Mouse (Mus musculus): ENCODE measurements around the gene Hbb-bt. TPM values are rescaled to one million over a fixed set of nuclear protein-coding genes. Genes with fewer than 3 reads are reported as not detected.
"Not testable (repeated sequence)": the region's sequence is repeated elsewhere in the genome, so short reads cannot be mapped to it uniquely, and the experiment has no call there.

The Hbb-bt gene
- polyA plus RNA-seq, 1 experiment from 2014 or later: 1,494 TPM

GRCm38 (mm10) chr7:103825536-103826254, 11.9 kb upstream of the Hbb-bt start:
- H3K4me2 ChIP-seq: no peak overlapping the region
- no peak overlapping the region for H3K27ac ChIP-seq (replicated peaks)
- WGBS: 94% methylated on average over 3 of the region's 3 CpGs
- no peaks in the 10 kb centered on the region for H3K4me1 ChIP-seq (replicated peaks)
- no peaks in the 10 kb centered on the region for H3K9me3 ChIP-seq
- no peaks in the 10 kb centered on the region for H3K36me3 ChIP-seq
- H3K9ac ChIP-seq: no peak overlapping the region
- ATAC-seq (ENCODE audit: low FRiP score, low read depth): no peak
- no peak overlapping the region for H3K4me3 ChIP-seq
- H3K27me3 ChIP-seq: no peaks in the 10 kb centered on the region

- no peak overlapping the region for H3K9ac ChIP-seq
- no peaks in the 10 kb centered on the region for H3K4me1 ChIP-seq (replicated peaks)
- no peak overlapping the region for H3K4me3 ChIP-seq
- H3K4me2 ChIP-seq: no peak overlapping the region
- no peaks in the 10 kb centered on the region for H3K36me3 ChIP-seq
- H3K9me3 ChIP-seq: no peaks in the 10 kb centered on the region
- no peaks in the 10 kb centered on the region for H3K27me3 ChIP-seq
- H3K27ac ChIP-seq (replicated peaks): no peak overlapping the region
- ATAC-seq (ENCODE audit: low FRiP score, low read depth): no peak
- WGBS: 87% methylated on average over 2 of the region's 2 CpGs
Measured at GRCm38 (mm10) chr7:103824597-103824996, 10.8 kb upstream of the Hbb-bt start.

GRCm38 (mm10) chr7:103815085-103815484, 1.3 kb upstream of the Hbb-bt start:
- not testable (repeated sequence) for H3K4me3 ChIP-seq; H3K9ac ChIP-seq; H3K27me3 ChIP-seq; H3K4me1 ChIP-seq (replicated peaks); ATAC-seq (ENCODE audit: low FRiP score, low read depth); H3K36me3 ChIP-seq; H3K4me2 ChIP-seq; H3K27ac ChIP-seq (replicated peaks); H3K9me3 ChIP-seq
- WGBS: 89% methylated on average over 1 of the region's 2 CpGs

GRCm38 (mm10) chr7:103813152-103813551, 644 bp downstream of the Hbb-bt start:
- not testable (repeated sequence) for H3K4me2 ChIP-seq; H3K4me3 ChIP-seq; H3K27me3 ChIP-seq; H3K9me3 ChIP-seq; ATAC-seq (ENCODE audit: low FRiP score, low read depth); H3K36me3 ChIP-seq; H3K9ac ChIP-seq; H3K27ac ChIP-seq (replicated peaks); H3K4me1 ChIP-seq (replicated peaks)
- no CpG with 5 or more reads among the region's 3 CpGs for WGBS

GRCm38 (mm10) chr7:103812174-103812573, 1.6 kb downstream of the Hbb-bt start:
- no peaks in the 10 kb centered on the region for H3K27me3 ChIP-seq
- no peak overlapping the region for H3K9ac ChIP-seq
- no peak overlapping the region for H3K4me2 ChIP-seq
- no peaks in the 10 kb centered on the region for H3K36me3 ChIP-seq
- H3K27ac ChIP-seq (replicated peaks): no peak overlapping the region
- ATAC-seq (ENCODE audit: low FRiP score, low read depth): no peak
- WGBS: 73% methylated on average over 1 of the region's 1 CpGs
- H3K4me3 ChIP-seq: no peak overlapping the region
- no peaks in the 10 kb centered on the region for H3K9me3 ChIP-seq
- no peaks in the 10 kb centered on the region for H3K4me1 ChIP-seq (replicated peaks)

- Histone ChIP-seq H3K27me3 (no peaks in the 10 kb centered on the region), H3K4me3 (no peak overlapping the region), H3K4me2 (no peak overlapping the region), H3K27ac (replicated peaks) (no peak overlapping the region), H3K4me1 (replicated peaks) (no peaks in the 10 kb centered on the region), H3K9me3 (no peaks in the 10 kb centered on the region), H3K9ac (no peak overlapping the region), H3K36me3 (no peaks in the 10 kb centered on the region)
- ATAC-seq (ENCODE audit: low FRiP score, low read depth): no peak
- 86% methylated on average over 1 of the region's 1 CpGs for WGBS
Measured at GRCm38 (mm10) chr7:103811223-103811845, 2.5 kb downstream of the Hbb-bt start.

- no peak for ATAC-seq (ENCODE audit: low FRiP score, low read depth)
- WGBS: 90% methylated on average over 3 of the region's 3 CpGs
- no peak overlapping the region for H3K27ac ChIP-seq (replicated peaks)
- H3K4me2 ChIP-seq: no peak overlapping the region
- H3K4me1 ChIP-seq (replicated peaks): no peaks in the 10 kb centered on the region
- H3K9ac ChIP-seq: no peak overlapping the region
- H3K36me3 ChIP-seq: no peaks in the 10 kb centered on the region
- H3K9me3 ChIP-seq: no peaks in the 10 kb centered on the region
- no peaks in the 10 kb centered on the region for H3K27me3 ChIP-seq
- no peak overlapping the region for H3K4me3 ChIP-seq
Measured at GRCm38 (mm10) chr7:103810746-103811145, 3.0 kb downstream of the Hbb-bt start.

GRCm38 (mm10) chr7:103810296-103810695, 3.5 kb downstream of the Hbb-bt start:
- no peak for ATAC-seq (ENCODE audit: low FRiP score, low read depth)
- Histone ChIP-seq H3K36me3 (no peaks in the 10 kb centered on the region), H3K4me1 (replicated peaks) (no peaks in the 10 kb centered on the region), H3K9ac (no peak overlapping the region), H3K9me3 (no peaks in the 10 kb centered on the region), H3K27me3 (no peaks in the 10 kb centered on the region), H3K4me3 (no peak overlapping the region), H3K4me2 (no peak overlapping the region), H3K27ac (replicated peaks) (no peak overlapping the region)
- WGBS: 84% methylated on average over 1 of the region's 1 CpGs

- Histone ChIP-seq H3K9me3 (no peaks in the 10 kb centered on the region), H3K4me1 (replicated peaks) (no peaks in the 10 kb centered on the region), H3K4me3 (no peak overlapping the region), H3K9ac (no peak overlapping the region), H3K4me2 (no peak overlapping the region), H3K27me3 (no peaks in the 10 kb centered on the region), H3K36me3 (no peaks in the 10 kb centered on the region), H3K27ac (replicated peaks) (no peak overlapping the region)
- WGBS: 73% methylated on average over 1 of the region's 1 CpGs
- ATAC-seq (ENCODE audit: low FRiP score, low read depth): no peak
Measured at GRCm38 (mm10) chr7:103809801-103810155, 4.0 kb downstream of the Hbb-bt start.

- no peaks in the 10 kb centered on the region for H3K9me3 ChIP-seq
- 72% methylated on average over 5 of the region's 5 CpGs for WGBS
- ATAC-seq (ENCODE audit: low FRiP score, low read depth): no peak
Measured at GRCm38 (mm10) chr7:103808971-103809800, 4.6 kb downstream of the Hbb-bt start.

GRCm38 (mm10) chr7:103808120-103808519, 5.7 kb downstream of the Hbb-bt start:
- 84% methylated on average over 2 of the region's 2 CpGs for WGBS
- not testable (repeated sequence) for H3K9ac ChIP-seq; H3K27ac ChIP-seq (replicated peaks); H3K9me3 ChIP-seq; H3K4me3 ChIP-seq; H3K27me3 ChIP-seq; H3K36me3 ChIP-seq; H3K4me2 ChIP-seq; H3K4me1 ChIP-seq (replicated peaks); ATAC-seq (ENCODE audit: low FRiP score, low read depth)

More at GRCm38 (mm10) chr7:103808971-103809800, 4.6 kb downstream of the Hbb-bt start:
- H3K27me3 ChIP-seq: no peaks in the 10 kb centered on the region
- H3K9ac ChIP-seq: no peak overlapping the region
- H3K27ac ChIP-seq (replicated peaks): no peak overlapping the region
- no peaks in the 10 kb centered on the region for H3K4me1 ChIP-seq (replicated peaks)
- H3K36me3 ChIP-seq: no peaks in the 10 kb centered on the region
- H3K4me3 ChIP-seq: no peak overlapping the region
- H3K4me2 ChIP-seq: no peak overlapping the region

- no peak overlapping the region for H3K4me3 ChIP-seq
- H3K9me3 ChIP-seq: no peaks in the 10 kb centered on the region
- no peak overlapping the region for H3K27ac ChIP-seq (replicated peaks)
- no peaks in the 10 kb centered on the region for H3K4me1 ChIP-seq (replicated peaks)
- no peak for ATAC-seq (ENCODE audit: low FRiP score, low read depth)
- 63% methylated on average over 1 of the region's 1 CpGs for WGBS
- no peak overlapping the region for H3K9ac ChIP-seq
- no peaks in the 10 kb centered on the region for H3K36me3 ChIP-seq
- H3K27me3 ChIP-seq: no peaks in the 10 kb centered on the region
- no peak overlapping the region for H3K4me2 ChIP-seq
Measured at GRCm38 (mm10) chr7:103806856-103807255, 6.9 kb downstream of the Hbb-bt start.
